Mouse (Mus musculus) C2C12 (cell line): ENCODE results near the gene Tab1.

Source experiments
- CTCF ChIP-seq: IDR thresholded peaks from one replicate; pipeline ENCODE4 v1.5.1; 2011; ENCODE audit not compliant: control insufficient read depth, insufficient read depth, insufficient read length
- MAX ChIP-seq: IDR thresholded peaks from one replicate; pipeline ENCODE4 v1.6.1; 2011; ENCODE audit warnings: mild to moderate bottlenecking, control low read depth

GRCm38 (mm10) chr15:80092599-80092998, 40.3 kb upstream of the Tab1 start:
- TF ChIP-seq CTCF (no peak), MAX (no peak)
